Mouse (Mus musculus) layer of hippocampus, adult 18-20 months (tissue): Measurements from ENCODE around the gene Gm5426. TPM values are rescaled to one million over a fixed set of nuclear protein-coding genes. Genes with fewer than 3 reads are reported as not detected.
"Not testable (repeated sequence)": the region's sequence is repeated elsewhere in the genome, so short reads cannot be mapped to it uniquely, and the experiment has no call there.

ENCODE experiments used
- DNase-seq, 2 experiments: peaks; one replicate each; pipeline ENCODE4 v3.0.0; 2022; ENCODE audit warnings: low spot score in 2 of 2
- total RNA-seq, 2 experiments: library from RNA; stranded (reverse); gene quantifications; 2 replicates each; pipeline ENCODE4 v1.2.3; 2021

Gene Gm5426
- total RNA-seq, 2 experiments from 2014 or later, result not detected

GRCm38 (mm10) chr10:96132161-96132560 lies 4.2 kb upstream of the Gm5426 start:
- DNase-seq, result peak; percentile 28 to 72

DNA sequence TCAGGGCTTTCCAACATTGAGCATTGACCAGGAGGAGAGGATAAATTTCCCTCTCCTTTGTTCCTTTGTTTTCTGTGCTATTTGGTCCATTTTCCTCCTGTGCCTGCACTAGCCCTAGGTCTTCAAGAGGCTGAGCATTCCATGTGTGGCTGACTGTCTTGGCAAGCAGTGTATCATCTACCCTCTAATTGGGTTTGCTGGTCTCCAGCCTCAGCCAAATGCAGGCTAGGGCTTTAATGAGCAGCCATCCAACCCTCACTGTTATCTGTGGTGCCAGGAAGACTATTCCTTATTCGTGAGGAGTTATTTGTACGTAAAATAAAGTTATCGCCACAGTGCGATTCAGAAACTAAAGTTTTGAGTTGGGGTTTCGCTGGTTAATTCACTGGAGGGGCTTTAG lies 2.2 kb downstream of the Gm5426 start:
- no peak for DNase-seq

DNA sequence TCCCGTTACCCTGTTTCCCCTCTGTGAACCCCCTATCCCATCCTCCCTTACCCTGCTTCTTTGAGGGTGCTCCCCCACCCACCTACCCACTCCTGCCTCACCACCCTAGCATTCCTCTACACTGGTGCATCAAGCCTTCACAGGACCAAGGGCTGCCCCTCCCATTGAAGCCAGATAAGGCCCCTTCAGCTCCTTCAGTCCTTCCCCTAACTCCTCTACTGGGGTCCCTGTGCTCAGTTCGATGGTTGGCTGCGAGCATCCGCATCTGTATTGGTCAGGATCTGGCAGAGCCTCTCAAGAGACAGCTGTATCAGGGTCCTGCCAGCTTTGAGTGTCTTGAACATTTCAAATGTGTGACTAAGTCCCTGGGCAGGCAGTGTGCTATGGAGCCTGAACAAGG lies 2.9 kb downstream of the Gm5426 start:
- not testable (repeated sequence) for DNase-seq

- DNase-seq, result no peak
These were observed 10.2 kb downstream of the Gm5426 start for GRCm38 (mm10) chr10:96146578-96146977.

DNA sequence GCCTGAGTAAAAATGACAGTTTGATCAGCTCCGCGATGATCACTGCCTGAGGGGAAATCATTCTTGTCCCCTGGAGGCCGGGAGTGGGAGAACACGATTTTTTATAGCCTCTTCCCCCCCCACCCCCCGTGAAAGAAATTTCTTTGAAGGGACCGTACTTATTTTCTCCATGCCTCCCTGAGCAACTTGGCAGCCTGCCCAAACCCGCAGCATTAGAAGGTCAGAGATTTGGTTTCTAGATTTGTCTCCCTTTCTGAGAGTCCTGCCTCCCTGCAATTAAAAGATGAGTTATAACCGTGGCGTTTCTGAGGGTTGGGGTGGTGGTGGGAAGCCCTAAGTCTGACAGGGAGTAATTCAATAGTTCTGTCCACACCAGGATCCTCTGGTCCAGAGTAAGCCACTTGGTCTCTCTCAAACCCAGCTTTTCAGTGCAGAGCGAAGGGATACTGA lies 11.9 kb downstream of the Gm5426 start:
- no peak for DNase-seq

- no peak for DNase-seq
These were observed 14.2 kb downstream of the Gm5426 start for GRCm38 (mm10) chr10:96150401-96151116.

- no peak for DNase-seq
These were observed 16.9 kb downstream of the Gm5426 start for GRCm38 (mm10) chr10:96153315-96153714.

GRCm38 (mm10) chr10:96162975-96163706 lies 26.7 kb downstream of the Gm5426 start:
- no peak for DNase-seq

GRCm38 (mm10) chr10:96163791-96164190 lies 27.4 kb downstream of the Gm5426 start:
- no peak for DNase-seq

DNA sequence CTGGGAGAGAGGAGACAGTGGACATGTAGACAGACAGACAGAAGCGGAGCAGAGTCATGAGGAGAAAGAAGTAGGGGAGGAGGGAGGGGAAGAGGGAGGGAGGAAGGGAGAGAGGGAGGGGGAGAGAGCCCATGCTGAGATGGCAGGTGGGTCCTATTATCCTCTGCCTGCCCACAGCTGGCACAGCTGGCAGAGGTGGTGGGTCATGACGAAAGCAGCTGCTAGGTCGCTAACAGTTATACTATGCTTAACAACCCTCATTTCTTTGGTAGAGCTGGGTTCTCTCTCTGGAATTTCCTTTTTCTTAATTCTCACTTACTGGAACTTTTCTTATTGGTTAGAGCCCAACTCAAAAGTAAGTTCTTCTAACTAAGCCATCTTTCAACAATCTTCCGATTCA lies 28.9 kb downstream of the Gm5426 start:
- DNase-seq, result no peak

DNA sequence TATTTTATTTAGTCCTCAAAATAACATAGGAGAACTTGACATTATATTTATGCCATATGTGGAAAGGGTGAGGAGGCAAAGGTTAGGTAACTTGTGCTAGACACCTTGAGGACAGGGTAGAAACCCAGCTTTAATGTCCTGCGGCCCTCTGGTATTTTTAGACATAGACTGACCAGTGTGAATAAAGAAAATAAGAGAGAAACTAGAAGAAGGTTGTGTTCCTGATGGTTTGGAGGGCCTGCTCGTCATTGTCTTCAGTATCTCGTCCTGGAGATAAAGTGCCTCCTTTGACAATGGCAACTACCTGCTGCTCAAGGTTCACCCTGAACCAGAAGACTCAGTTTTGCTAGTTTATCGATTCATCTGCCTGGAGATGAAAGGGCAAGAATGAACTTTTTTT lies 32.6 kb downstream of the Gm5426 start:
- no peak for DNase-seq

DNA sequence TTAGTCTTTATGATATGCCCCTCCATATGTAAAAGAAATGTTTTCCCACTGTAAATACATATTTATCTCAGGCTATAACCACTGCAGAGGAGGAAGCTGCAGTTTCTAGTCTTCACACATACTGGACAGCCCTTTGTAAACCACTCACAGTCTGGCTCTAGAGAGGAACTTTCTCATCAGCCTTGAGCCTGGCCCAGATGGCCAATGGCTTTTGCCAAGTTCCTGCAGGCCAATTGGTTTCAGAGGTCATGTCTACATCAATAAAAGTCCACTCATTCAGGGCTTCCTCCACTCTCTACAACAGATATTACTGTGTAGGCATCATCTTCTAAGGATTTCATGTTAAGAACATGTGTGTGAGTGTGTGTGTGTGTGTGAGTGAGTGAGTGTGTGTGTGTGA lies 35.1 kb downstream of the Gm5426 start:
- DNase-seq, result no peak

DNA sequence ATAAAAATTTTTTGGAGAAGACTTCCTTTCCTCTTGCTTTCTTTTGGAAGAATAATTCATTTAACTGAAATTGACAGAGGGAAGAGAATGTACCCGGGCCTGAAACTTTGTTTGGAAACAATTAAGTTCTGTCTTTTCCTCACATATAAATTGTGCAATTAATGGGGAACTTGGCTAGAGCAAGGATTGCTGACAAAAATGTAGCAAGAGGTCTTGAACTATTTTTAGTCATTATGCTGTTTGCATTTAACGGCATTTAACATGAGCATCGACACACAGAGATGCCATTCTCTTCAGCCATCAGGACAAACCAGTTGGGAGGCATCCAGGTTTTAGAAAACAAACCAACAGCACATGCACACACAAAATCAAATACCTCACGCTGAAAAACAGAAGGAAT lies 36.6 kb downstream of the Gm5426 start:
- no peak for DNase-seq

GRCm38 (mm10) chr10:96173771-96174170 lies 37.4 kb downstream of the Gm5426 start:
- DNase-seq, result no peak

DNA sequence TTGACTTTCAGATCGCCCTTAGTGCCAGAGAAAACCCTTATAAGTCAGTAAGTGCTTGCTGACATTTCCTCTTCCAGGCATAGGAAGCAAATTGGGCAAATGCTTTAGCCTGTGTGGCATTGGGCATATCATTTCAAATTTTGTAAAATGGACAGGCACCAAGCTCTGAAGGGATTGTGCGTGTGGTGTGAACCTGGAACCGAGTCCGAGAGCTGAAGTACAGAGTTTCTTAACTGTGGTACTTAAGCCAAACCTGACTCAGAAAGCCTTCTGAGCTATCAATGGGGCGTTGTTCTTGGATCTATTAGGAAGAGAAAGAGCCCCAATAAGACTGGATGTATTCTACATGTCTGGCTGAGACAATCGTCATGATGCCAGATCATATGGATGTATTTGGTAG lies 40.5 kb downstream of the Gm5426 start:
- no peak for DNase-seq

GRCm38 (mm10) chr10:96180554-96181397 lies 44.4 kb downstream of the Gm5426 start:
- no peak for DNase-seq

- no peak for DNase-seq
These were observed 45.0 kb downstream of the Gm5426 start for GRCm38 (mm10) chr10:96181398-96181790.

GRCm38 (mm10) chr10:96181883-96182628 lies 45.7 kb downstream of the Gm5426 start:
- no peak for DNase-seq

- DNase-seq, result no peak
These were observed 48.6 kb downstream of the Gm5426 start for GRCm38 (mm10) chr10:96185026-96185425.

GRCm38 (mm10) chr10:96185601-96186000 lies 49.2 kb downstream of the Gm5426 start:
- no peak for DNase-seq
